Mouse (Mus musculus) kidney, postnatal 4 days (tissue): ENCODE data around the gene Tas2r119.

Source experiments
- DNase-seq, 2 experiments: peaks; one replicate each; pipeline ENCODE4 v3.0.0; 2021; ENCODE audit warnings: mixed read lengths in 2 of 2

Tas2r119 gene

GRCm38 (mm10) chr15:32226381-32226780 is 49.3 kb downstream of the Tas2r119 start:
- no peak for DNase-seq

- DNase-seq = no peak
Observed at GRCm38 (mm10) chr15:32226888-32227395, 49.9 kb downstream of the Tas2r119 start.
